Mouse (Mus musculus) midbrain, embryonic 10.5 days (tissue): ENCODE measurements around the gene Tspan17. TPM values are rescaled to one million over a fixed set of nuclear protein-coding genes. Genes with fewer than 3 reads are reported as not detected.

Source experiments
- polyA plus RNA-seq: library from polyadenylated mRNA; unstranded; fragments of >200 nt; fragmentation: Nextera tagmentation; extraction: Ambion mirVana; gene quantifications from 2 replicates; pipeline ENCODE4 v1.2.1, GENCODE M21; 2016

The Tspan17 gene
- polyA plus RNA-seq, 1 experiment from 2014 or later = 12.9 TPM

Other genes with a start within 250 kb of the Tspan17 start
- 215 and 266 TPM in 2 replicates for gene 4833439L19Rik, start 223.9 kb upstream of the Tspan17 start, polyA plus RNA-seq
- 28.6 and 29.7 TPM in 2 replicates for gene Arl10, start 214.4 kb upstream of the Tspan17 start, polyA plus RNA-seq
- 89.7 and 105 TPM in 2 replicates for gene Nop16, start 199.3 kb upstream of the Tspan17 start, polyA plus RNA-seq
- 155 and 156 TPM in 2 replicates for gene Higd2a, start 199.2 kb upstream of the Tspan17 start, polyA plus RNA-seq
- gene Cltb, start 178.0 kb upstream of the Tspan17 start, polyA plus RNA-seq = 18.7 and 24.3 TPM in 2 replicates
- 88.4 and 89.7 TPM in 2 replicates for gene Faf2, start 167.6 kb upstream of the Tspan17 start, polyA plus RNA-seq
- gene Rnf44, start 95.5 kb upstream of the Tspan17 start, polyA plus RNA-seq = 90.1 and 98.8 TPM in 2 replicates
- gene Cdhr2, start 87.9 kb upstream of the Tspan17 start, polyA plus RNA-seq = not detected in 2 replicates
- gene Gprin1, start 39.5 kb upstream of the Tspan17 start, polyA plus RNA-seq = 0.88 and 1.1 TPM in 2 replicates
- 1.5 TPM in 2 replicates for gene Sncb, start 22.8 kb upstream of the Tspan17 start, polyA plus RNA-seq
- gene Eif4e1b, start 5.4 kb upstream of the Tspan17 start, polyA plus RNA-seq = not detected in 2 replicates
- 2.8 TPM in 2 replicates for gene Unc5a, start 160.0 kb downstream of the Tspan17 start, polyA plus RNA-seq
- 1.1 and 1.4 TPM in 2 replicates for gene Hk3, start 232.0 kb downstream of the Tspan17 start, polyA plus RNA-seq